Mouse (Mus musculus) bone marrow macrophage, adult 2 months (primary cell): ENCODE results near the gene Chmp1a. TPM values are rescaled to one million over a fixed set of nuclear protein-coding genes. Genes with fewer than 3 reads are reported as not detected.
"Not testable (repeated sequence)": the region's sequence is repeated elsewhere in the genome, so short reads cannot be mapped to it uniquely, and the experiment has no call there.

ENCODE experiments used
- H3K27ac ChIP-seq: 2 replicates; pipeline ENCODE4 v1.5.1; 2012; ENCODE audit warnings: low read depth, low read length; ENCODE audit not compliant: insufficient read depth
- H3K4me1 ChIP-seq: 2 replicates; pipeline ENCODE4 v1.6.1; 2012; ENCODE audit warnings: low read length; ENCODE audit not compliant: control insufficient read depth, insufficient read depth
- H3K4me3 ChIP-seq: 2 replicates; pipeline ENCODE4 v1.5.1; 2012; ENCODE audit warnings: mild to moderate bottlenecking, low read length, moderate library complexity; ENCODE audit not compliant: insufficient read depth
- CTCF ChIP-seq: IDR thresholded peaks from 2 replicates; pipeline ENCODE4 v1.5.1; 2012; ENCODE audit warnings: low read depth, mild to moderate bottlenecking, low read length, moderate library complexity
- POLR2A ChIP-seq: IDR thresholded peaks from 2 replicates; pipeline ENCODE4 v1.6.1; 2012; ENCODE audit warnings: mild to moderate bottlenecking, low read depth, low read length, borderline replicate concordance
- polyA plus RNA-seq: library from polyadenylated mRNA; stranded (reverse); fragments of >200 nt; gene quantifications from 2 replicates; pipeline ENCODE4 v1.2.4, GENCODE M21; 2012; ENCODE audit not compliant: missing spikeins, insufficient read depth, insufficient read length

Gene Chmp1a
- polyA plus RNA-seq, result 97.2 and 102 TPM in 2 replicates

DNA sequence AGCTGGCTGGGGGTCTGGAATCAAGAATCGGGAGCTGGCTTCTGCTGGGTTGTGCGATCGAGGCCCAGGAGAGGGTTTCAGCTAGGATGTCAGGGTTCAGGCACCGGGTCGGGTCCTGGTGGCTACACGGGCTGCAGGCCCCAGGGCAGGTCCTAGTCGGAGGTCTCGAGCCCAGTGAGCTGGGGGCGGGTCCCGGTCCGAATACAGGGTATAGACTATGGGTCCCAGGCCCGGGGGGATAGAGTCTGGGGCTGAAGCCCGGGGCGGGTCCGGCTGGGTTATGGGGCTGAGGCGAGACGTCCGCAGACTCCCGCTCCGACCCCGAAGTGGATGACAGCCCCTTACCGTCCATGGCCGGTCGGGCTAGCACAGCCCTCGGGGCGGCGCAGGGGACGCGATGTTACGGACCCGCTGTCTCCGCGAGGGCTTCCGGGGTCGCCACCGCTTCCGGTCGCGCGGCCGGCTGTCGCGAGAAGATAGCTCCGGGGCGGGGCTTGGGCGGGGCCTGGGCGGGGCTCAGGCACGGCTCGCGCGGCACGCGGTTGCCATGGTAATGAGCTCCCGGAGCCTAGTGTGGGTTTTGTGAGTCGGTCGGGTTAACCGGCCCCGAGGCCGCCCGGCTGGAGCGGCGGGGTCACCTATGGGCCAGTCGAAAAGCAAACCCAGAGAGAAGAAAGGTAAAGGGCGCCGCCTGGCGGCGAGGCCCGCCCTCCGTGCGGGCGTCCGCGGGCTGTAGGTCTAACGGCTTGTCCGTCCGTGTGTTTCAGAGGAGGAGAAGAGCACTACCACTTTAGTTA, at the start of gene Chmp1a, which contains the start of gene Spata33:
Gene Chmp1a, minus strand, starts transcription at position 443 of the 797 bp plus-strand sequence.
Gene Spata33, plus strand, starts transcription at position 512 of the 797 bp plus-strand sequence.
- Histone ChIP-seq H3K4me1 (peaks cover 9% of the 10 kb centered on the region), H3K27ac (peak within 1 kb of the TSS; percentile 30), H3K4me3 (peak within 1 kb of the TSS; percentile 96)
- TF ChIP-seq POLR2A (no peak), CTCF (peak; percentile 43; the same call in 1 of the 2 replicates)

DNA sequence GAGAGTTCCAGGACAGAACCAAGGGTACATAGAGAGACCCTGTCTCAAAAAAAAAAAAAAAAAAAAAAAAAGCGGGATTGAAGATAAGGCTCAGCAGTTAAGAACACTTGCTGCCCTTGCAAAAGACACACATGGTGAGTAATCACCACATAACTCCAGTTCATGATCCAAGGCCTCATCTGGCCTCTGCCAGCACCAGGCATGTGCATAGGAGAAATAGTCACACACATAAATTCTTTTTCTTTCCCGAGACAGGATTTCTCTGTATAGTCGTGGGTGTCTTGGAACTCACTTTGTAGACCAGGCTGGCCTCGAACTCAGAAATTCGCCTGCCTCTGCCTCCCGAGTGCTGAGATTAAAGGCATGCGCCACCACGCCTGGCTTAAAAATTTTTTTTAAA, 45.0 kb upstream of the Chmp1a start:
- H3K4me3 ChIP-seq, H3K4me1 ChIP-seq, H3K27ac ChIP-seq: not testable (repeated sequence)

DNA sequence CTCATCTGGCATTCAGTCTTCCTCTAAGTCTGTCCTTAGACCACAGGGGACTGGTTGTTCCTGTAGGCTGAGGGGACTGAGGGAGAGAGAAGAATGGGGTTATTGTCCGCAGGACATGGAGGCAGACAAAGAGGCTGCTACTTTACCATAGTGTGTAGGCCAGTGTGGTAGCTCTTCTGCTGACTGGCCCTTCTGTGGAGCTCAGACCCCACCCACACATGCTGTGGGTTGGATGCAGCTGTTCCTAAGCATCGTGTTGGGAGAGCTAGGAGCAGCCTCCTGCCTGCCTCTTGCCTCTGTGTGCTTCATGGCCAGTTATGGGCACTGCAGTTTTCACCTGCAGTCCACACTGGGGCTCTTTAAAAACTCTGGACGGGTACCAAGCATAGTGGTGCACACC, 44.6 kb upstream of the Chmp1a start:
- Histone ChIP-seq H3K4me1 (peaks cover 12% of the 10 kb centered on the region), H3K27ac (no peak overlapping the region), H3K4me3 (no peak overlapping the region)
- no peak for TF ChIP-seq POLR2A
- no peak for TF ChIP-seq CTCF

DNA sequence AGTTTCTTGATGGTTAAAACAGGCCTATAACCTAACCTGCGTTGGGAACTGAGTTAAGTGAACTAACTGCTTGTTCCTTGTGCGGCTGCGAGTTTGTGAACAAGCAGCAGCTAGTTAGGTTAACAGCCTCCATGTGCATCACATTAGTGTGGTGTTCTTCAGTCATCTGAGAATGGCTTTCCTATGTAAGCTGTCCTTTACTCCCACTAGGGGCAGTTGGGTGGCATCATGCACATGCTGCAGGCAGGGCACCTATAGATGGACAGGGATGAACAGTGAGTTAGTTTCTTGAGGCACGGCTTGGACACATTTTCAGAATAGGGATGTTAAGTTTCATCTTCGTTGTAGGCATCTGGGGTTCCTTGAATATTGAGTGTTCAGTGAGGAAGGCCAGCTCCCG, 42.6 kb upstream of the Chmp1a start:
- no peak overlapping the region for H3K27ac ChIP-seq

DNA sequence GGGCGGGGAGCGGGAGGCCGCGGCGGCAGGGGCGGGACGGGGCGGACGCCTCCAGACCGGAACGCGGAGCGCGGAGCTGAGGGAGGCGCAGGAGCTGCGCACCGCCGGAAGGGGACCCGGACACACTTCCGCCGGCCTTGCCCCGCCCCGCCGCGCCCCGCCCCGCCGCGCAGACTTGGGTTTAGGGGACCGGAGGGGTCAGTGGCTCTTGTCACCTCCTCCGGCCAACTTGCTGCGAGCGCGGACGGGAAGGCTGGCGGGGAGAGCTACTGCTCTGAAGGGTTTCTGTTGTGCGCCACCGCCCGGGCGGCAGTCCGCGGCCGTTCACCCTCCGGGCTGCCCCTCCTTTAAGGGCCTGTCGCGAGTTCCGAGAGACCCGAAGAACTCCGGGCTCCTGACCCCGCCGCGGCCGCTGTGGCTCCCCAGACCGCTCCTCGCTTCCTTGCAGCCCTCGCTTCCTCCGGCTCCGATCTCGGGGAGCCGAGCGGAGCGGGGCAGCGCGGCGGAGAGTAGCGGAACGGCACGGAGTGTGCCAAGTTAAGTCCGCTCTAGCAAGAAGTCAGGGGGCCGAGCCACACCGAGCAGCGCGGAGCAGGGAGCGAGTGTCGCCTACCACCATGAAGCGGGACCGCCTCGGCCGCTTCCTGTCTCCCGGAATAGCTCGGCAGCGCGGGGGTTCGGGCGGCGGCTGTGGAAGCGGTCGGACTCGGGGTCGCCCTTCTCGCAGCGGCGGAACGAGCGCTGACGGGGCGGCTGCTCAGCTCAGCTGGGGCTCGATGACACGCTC, 41.7 kb upstream of the Chmp1a start, which contains the start of the genes Zfp276 and Vps9d1:
Gene Zfp276, plus strand, starts transcription at position 97 of the 787 bp plus-strand sequence.
Gene Vps9d1, minus strand, starts transcription at position 250 of the 787 bp plus-strand sequence.
- H3K4me1 ChIP-seq, result peaks cover 38% of the 10 kb centered on the region
- H3K27ac ChIP-seq, result peak within 1 kb of the TSS; percentile 80
- TF ChIP-seq CTCF (no peak), POLR2A (no peak)
- peak within 1 kb of the TSS; percentile 99 for H3K4me3 ChIP-seq

More for the DNA sequence above, 42.6 kb upstream of the Chmp1a start:
- Histone ChIP-seq H3K4me3 (peak overlapping the region; percentile 99), H3K4me1 (peaks cover 31% of the 10 kb centered on the region)
- no peak for TF ChIP-seq POLR2A
- TF ChIP-seq CTCF, result no peak

DNA sequence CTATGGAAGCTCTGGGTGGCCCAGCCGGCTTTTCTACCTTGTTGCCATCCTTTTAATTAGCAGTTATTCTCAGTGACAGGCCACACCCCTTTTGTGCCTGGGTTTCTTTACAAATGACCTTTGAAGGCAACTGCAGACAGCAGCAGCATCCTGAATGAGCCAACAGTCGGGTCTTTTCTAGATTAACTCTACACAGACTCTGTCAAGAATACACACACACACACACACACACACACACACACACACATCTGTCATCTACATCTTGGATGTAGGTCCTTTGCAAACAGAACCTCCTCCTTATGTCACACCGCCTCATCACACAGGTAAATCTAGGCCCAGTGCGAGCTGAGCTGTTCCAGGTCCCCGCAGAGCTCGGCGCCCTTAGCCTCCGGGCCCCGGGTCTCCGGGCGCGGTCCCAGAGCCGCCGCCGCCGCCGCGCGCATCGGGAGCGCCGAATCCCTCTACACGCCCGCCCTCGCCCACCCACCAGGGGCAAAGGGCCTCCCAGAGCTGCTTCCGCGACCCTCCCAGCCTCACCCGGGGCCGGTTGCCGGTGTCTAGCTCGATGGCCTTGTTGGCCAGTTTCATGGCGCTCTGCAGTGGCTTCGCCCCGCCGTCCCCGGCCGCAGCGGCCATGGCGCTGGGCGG, 41.0 kb upstream of the Chmp1a start:
- H3K4me3 ChIP-seq, result peak overlapping the region; percentile 90
- H3K27ac ChIP-seq, result peak overlapping the region; percentile 72
- TF ChIP-seq CTCF, result no peak
- TF ChIP-seq POLR2A, result peak; percentile 49; the same call in 1 of the 2 replicates
- H3K4me1 ChIP-seq, result peaks cover 44% of the 10 kb centered on the region

DNA sequence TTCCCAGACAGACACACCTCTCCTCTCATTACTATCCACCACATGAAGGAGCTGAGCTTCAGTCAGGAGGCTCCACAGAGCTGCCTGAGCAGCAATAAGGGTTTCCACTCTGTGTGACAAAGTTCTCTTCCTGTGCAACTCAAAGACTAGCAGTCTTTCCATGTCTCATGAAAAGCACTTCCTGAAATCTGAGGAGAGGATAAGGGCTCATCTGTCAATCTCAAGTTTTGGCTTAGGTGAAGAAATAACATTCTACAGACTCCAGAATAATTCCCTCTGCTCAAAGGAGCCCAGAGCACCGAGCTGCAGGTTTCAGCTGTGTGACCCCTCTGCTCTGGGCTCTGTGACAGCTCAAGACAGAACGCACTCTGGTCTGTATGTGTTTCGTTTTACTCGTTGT, 40.4 kb upstream of the Chmp1a start:
- Histone ChIP-seq H3K4me1 (peaks cover 49% of the 10 kb centered on the region), H3K27ac (peak overlapping the region; percentile 72), H3K4me3 (peak overlapping the region; percentile 90)
- TF ChIP-seq CTCF (no peak), POLR2A (no peak)

DNA sequence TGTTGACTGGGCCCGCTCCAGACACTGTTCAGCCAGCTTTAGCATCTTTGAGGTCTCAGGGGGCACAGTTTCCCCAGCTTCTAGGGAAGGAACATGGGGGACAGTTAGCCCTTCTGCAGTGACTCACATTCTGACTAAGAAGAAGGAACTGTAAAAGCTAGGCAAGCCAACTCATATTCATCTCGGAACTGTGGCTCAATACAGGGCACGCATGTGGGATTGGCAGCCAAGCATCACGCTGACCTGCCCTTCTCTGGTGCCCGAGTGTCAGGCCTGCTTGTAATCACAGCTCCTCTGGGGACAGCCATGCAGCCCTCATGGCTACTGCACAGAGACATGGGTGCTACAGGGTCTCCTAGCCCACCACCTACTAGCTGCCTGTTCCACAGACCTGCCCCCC, 38.4 kb upstream of the Chmp1a start:
- Histone ChIP-seq H3K4me3 (no peak overlapping the region), H3K4me1 (peaks cover 51% of the 10 kb centered on the region), H3K27ac (0 out of 2 replicates have a peak overlapping the region, but pooled peaks have one; percentile 14)
- no peak for TF ChIP-seq POLR2A
- TF ChIP-seq CTCF, result no peak

DNA sequence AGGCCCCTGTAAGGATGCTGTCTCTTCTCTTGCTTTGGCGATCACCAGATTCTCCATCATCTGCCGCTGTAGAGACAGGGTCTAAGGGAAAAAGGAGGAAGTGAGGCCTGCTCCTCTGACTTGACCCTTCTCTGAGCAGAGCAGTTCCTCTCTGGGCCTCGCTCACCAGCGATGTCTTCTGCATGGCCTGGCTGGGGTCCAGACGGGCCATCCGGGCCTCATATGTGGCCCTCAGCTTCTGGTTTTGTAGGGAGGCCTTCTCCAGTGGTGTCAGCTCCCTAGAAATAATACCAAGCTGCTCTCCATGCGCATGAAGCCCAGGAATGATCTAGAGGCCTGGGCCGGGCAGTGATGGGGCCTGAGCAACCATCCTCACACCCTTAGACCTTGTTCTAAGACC, 36.0 kb upstream of the Chmp1a start:
- H3K4me3 ChIP-seq, result no peak overlapping the region
- TF ChIP-seq CTCF (no peak), POLR2A (no peak)
- peaks cover 45% of the 10 kb centered on the region for H3K4me1 ChIP-seq
- peak overlapping the region; percentile 64 for H3K27ac ChIP-seq
